Mouse (Mus musculus): ENCODE measurements around the gene D730048I06Rik.
"Not testable (repeated sequence)": the region's sequence is repeated elsewhere in the genome, so short reads cannot be mapped to it uniquely, and the experiment has no call there.

Gene D730048I06Rik

GRCm38 (mm10) chr9:35790001-35790400, at the start of gene D730048I06Rik, which contains the start of gene Gm27235:
D730048I06Rik (minus strand) TSS chr9:35790112.
Gm27235 (minus strand) TSS chr9:35790101.
- DNase-seq (ENCODE audit: low spot score) = no peak

- not testable (repeated sequence) for DNase-seq (ENCODE audit: low spot score)
Measured at GRCm38 (mm10) chr9:35817881-35818280, 28.0 kb upstream of the D730048I06Rik start.

- no peak for DNase-seq (ENCODE audit: low spot score)
Measured at GRCm38 (mm10) chr9:35798146-35798545, 8.2 kb upstream of the D730048I06Rik start.

DNA sequence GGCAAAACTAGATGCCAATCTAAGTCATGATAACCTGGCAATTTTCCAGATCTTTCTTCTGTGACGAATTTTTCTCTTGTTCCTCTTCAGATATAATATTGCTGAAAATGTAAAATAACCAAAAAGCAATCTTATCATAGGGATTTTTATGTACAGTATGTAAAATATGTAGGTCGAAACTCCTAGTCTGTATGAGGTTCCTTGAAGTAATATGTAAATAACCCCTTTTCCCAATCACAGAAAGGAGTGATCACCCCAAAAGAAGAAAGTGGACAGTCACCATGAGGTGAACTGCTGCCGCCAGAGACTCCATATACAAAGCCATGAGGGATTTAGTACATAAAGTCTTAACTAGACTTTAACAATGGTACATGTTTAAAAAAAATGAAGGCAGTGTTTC, 11.9 kb downstream of the D730048I06Rik start, which contains the start of gene Gm17727:
Gene Gm17727 (minus strand): TSS at position 101 of the 400 bp plus-strand sequence.
- DNase-seq (ENCODE audit: low spot score) = no peak

DNA sequence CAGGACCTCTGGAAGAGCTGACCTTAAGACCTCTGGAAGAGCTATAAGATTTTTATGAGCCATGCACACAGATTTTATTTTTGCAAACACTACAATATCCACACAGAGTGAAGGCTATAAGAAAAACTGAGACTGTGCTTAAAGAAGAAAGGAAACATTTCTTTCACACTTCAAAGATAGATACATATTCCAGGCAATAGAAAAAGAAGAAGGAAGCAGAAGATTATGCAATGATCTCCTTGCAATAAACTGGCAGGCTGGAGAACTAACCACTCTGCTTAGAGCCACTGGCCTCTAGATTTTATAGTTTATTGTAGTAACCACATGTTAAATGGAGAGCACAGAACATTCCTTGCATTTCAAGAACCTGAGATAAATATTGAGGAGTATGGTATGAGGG, 33.1 kb downstream of the D730048I06Rik start:
- DNase-seq (ENCODE audit: low spot score) = no peak

DNA sequence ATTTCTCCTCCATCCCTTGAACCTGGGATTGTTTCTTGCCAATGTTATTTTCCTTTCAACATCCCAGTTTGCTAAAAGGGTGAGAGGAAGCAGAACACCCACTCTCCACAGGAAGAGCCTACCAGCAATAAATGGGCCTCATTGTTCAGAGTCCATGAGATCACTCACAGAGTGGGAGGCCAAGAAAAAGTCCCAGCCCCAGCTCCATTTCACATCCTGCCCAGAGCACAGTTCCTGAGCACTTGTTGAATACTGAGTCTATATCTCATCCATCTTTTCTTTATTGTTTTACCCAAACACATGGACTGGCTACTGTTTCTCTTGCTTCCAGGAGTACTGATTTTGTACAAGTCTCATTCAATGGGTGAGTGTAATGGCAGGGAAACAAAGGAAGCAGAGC, 49.2 kb downstream of the D730048I06Rik start, which contains the start of gene Gm17677:
Gene Gm17677 (plus strand): TSS at position 301 of the 400 bp plus-strand sequence.
- DNase-seq (ENCODE audit: low spot score) = no peak

All from layer of hippocampus, adult 11-12 months (tissue).